Mouse (Mus musculus): Measurements from ENCODE around the gene Ppp1r9a. TPM values are rescaled to one million over a fixed set of nuclear protein-coding genes. Genes with fewer than 3 reads are reported as not detected.

The Ppp1r9a gene
- polyA plus RNA-seq, 1 experiment from 2014 or later, result 19.0 TPM

DNA sequence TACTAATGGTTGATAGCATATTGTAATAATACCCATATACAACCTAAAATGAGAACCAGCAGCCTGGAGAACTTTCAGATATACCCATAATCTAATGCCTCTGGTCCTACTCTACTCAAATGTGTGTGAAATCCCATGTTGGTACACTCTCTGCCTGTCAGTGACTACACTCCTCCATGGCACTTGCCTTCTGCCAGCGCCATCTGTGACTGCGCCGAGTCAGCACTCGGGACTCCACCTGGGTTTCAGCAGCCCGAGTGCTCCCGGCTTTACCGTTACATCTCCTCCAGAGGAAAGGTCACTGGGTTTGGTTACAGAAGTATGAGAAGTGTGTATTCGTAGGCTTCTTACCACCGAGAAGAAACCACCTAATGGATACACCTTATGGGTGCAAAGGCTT lies 89.6 kb downstream of the Ppp1r9a start:
- Histone ChIP-seq H3K9ac (no peak overlapping the region), H3K4me2 (no peak overlapping the region), H3K4me1 (peaks cover 28% of the 10 kb centered on the region), H3K9me3 (replicated peaks) (no peaks in the 10 kb centered on the region), H3K4me3 (replicated peaks) (no peak overlapping the region), H3K36me3 (no peaks in the 10 kb centered on the region), H3K27me3 (no peaks in the 10 kb centered on the region), H3K27ac (no peak overlapping the region)
- WGBS, result 93% methylated on average over 9 of the region's 9 CpGs
- no peak for ATAC-seq (replicated peaks; ENCODE audit: low FRiP score)

DNA sequence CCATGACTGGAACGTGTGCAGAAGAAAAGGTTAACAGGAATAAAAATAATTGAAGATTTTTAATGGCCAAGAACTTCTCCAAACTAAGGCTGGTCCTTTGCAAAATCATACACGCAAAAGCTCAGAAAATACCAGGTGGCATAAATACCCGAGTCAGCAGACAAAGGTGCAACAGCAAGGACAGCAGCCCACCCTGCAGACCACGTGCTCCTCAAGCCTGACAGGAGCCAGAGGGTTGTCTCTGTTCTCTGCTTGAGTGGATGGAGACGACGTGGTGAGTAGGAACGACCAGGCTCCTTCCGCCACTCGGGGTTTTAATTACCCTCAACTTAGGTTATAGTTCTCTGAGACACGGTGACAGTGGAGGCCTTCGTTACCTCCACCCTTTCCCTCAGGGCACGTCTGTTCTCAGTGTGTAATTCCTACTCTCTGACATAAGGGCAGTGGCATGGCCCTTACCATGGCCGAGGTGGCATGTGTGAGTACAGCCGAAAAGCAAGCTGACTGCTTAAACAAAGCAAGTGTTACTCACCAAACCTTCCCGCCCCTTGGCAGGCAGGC lies 91.0 kb downstream of the Ppp1r9a start:
- peak overlapping the region; percentile 19 for H3K4me2 ChIP-seq
- no peak overlapping the region for H3K9ac ChIP-seq
- no peaks in the 10 kb centered on the region for H3K27me3 ChIP-seq
- no peak overlapping the region; the same call in 1 of the 2 replicates for H3K27ac ChIP-seq
- ATAC-seq (replicated peaks; ENCODE audit: low FRiP score), result peak; percentile 47; the same call in 1 of the 2 replicates
- H3K9me3 ChIP-seq (replicated peaks), result no peaks in the 10 kb centered on the region
- no peak overlapping the region for H3K4me3 ChIP-seq (replicated peaks)
- H3K4me1 ChIP-seq, result peaks cover 22% of the 10 kb centered on the region
- H3K36me3 ChIP-seq, result no peaks in the 10 kb centered on the region
- WGBS, result 38% methylated on average over 15 of the region's 15 CpGs

DNA sequence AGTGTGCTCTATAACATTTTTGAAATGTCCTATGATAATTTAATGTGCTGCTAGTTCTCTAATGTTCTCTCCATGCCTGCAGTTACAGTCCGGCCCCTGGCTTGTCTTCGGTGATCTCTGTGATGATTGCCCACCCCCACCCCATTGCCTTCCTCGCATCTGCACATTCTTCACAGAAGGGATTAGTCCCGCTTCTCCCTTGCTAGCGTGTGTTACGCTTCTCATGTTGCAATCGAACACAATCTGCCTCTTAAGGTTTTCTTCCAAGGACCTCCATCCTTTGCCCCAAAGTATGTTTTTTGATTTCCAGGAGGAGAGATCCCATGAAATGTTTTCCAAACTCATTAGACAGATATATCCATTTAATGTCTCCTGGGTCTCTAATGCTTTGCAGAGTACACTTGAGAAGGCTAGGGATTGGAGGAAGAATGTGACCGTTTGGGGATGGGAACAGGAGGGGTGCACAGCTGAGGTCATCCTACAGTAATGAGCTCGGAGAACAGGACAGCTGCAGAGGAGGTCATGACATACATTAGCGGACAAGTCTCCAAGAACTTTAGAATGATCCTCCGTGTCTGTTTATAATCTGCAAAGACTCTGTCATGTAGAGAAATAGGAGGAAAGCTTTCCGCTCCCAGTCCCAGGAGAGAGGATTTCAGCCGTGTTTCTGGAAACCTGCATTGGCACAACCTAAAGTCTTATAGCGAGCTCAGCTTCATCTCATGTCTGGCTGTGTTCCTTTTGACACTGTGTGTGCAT lies 91.6 kb downstream of the Ppp1r9a start:
- ATAC-seq (replicated peaks; ENCODE audit: low FRiP score), result peak; percentile 59
- no peak overlapping the region for H3K9ac ChIP-seq
- no peaks in the 10 kb centered on the region for H3K36me3 ChIP-seq
- H3K4me2 ChIP-seq, result peak overlapping the region; percentile 19
- no peaks in the 10 kb centered on the region for H3K9me3 ChIP-seq (replicated peaks)
- H3K4me3 ChIP-seq (replicated peaks), result no peak overlapping the region
- no peak overlapping the region; the same call in 1 of the 2 replicates for H3K27ac ChIP-seq
- H3K27me3 ChIP-seq, result no peaks in the 10 kb centered on the region
- peaks cover 22% of the 10 kb centered on the region for H3K4me1 ChIP-seq
- 29% methylated on average over 14 of the region's 14 CpGs for WGBS

DNA sequence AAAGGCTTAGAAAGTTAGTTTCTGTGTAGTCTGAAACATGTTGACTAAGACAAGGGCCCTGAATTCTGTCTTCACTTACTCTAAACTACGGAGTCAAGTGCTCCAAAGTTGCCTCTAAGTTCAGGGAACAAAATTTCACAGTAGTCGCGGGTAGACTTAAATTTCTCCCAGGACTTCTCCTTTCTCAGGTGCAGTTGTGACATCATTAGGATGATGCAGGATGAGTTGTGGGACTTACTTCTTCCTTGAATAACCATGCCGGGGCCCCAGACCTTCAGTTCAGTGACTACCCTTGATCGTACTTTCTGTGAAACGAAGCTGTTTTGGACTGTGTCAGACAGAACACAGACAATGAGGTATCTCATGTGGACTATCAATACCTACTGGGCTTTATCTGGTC lies 94.9 kb downstream of the Ppp1r9a start:
- Histone ChIP-seq H3K9me3 (replicated peaks) (no peaks in the 10 kb centered on the region), H3K27me3 (no peaks in the 10 kb centered on the region), H3K36me3 (no peaks in the 10 kb centered on the region), H3K4me3 (replicated peaks) (no peak overlapping the region), H3K9ac (no peak overlapping the region), H3K4me2 (no peak overlapping the region), H3K27ac (no peak overlapping the region), H3K4me1 (peaks cover 25% of the 10 kb centered on the region)
- no peak for ATAC-seq (replicated peaks; ENCODE audit: low FRiP score)
- 94% methylated on average over 6 of the region's 6 CpGs for WGBS

DNA sequence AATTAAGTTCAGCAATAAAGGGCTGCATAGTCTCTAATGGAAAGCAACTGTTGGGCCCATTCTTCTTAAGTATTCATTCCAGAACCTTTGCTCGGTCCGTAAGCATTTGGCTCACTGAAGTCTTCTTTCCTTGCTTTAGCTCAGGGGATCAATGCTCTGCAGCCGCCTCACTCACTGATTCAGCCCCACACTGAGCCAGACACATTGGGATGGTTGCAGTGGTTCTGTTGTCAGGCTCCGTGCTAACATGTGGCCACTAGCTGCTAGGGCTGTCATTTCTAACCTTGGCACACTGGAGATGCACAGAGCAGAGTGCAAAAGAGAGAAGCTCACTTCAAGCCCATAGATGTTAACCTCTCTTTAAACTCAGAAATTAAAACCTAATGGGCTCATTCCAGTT lies 96.2 kb downstream of the Ppp1r9a start:
- no peak overlapping the region for H3K9ac ChIP-seq
- H3K36me3 ChIP-seq, result no peaks in the 10 kb centered on the region
- ATAC-seq (replicated peaks; ENCODE audit: low FRiP score), result no peak
- peaks cover 20% of the 10 kb centered on the region for H3K4me1 ChIP-seq
- no peak overlapping the region for H3K4me2 ChIP-seq
- H3K27ac ChIP-seq, result no peak overlapping the region
- H3K9me3 ChIP-seq (replicated peaks), result no peaks in the 10 kb centered on the region
- H3K4me3 ChIP-seq (replicated peaks), result no peak overlapping the region
- no peaks in the 10 kb centered on the region for H3K27me3 ChIP-seq
- 65% methylated on average over 4 of the region's 4 CpGs for WGBS

DNA sequence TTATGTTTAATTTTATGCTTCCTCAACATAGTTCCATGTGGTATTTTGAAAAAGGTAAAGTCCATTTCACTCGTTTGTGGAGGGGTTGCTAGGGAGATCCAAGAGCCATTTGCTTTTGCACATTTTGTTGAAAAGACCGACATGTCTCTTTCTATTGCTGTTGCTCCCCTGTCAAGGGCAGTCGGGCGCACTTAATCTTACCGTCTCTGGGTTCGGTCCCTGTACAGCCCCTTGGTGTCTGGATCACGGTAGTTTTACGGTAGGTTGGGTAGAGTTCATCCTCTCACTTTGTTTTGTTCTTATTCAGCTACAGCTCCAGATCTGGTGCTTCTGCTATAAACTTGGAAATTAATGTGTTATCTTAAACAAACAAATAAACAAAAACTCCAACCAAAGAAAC lies 98.1 kb downstream of the Ppp1r9a start:
- H3K4me3 ChIP-seq (replicated peaks), result no peak overlapping the region
- peaks cover 12% of the 10 kb centered on the region for H3K4me1 ChIP-seq
- H3K36me3 ChIP-seq, result no peaks in the 10 kb centered on the region
- H3K27me3 ChIP-seq, result no peaks in the 10 kb centered on the region
- no peak overlapping the region for H3K4me2 ChIP-seq
- H3K9ac ChIP-seq, result no peak overlapping the region
- H3K9me3 ChIP-seq (replicated peaks), result no peaks in the 10 kb centered on the region
- WGBS, result 57% methylated on average over 8 of the region's 8 CpGs
- ATAC-seq (replicated peaks; ENCODE audit: low FRiP score), result no peak
- no peak overlapping the region for H3K27ac ChIP-seq

DNA sequence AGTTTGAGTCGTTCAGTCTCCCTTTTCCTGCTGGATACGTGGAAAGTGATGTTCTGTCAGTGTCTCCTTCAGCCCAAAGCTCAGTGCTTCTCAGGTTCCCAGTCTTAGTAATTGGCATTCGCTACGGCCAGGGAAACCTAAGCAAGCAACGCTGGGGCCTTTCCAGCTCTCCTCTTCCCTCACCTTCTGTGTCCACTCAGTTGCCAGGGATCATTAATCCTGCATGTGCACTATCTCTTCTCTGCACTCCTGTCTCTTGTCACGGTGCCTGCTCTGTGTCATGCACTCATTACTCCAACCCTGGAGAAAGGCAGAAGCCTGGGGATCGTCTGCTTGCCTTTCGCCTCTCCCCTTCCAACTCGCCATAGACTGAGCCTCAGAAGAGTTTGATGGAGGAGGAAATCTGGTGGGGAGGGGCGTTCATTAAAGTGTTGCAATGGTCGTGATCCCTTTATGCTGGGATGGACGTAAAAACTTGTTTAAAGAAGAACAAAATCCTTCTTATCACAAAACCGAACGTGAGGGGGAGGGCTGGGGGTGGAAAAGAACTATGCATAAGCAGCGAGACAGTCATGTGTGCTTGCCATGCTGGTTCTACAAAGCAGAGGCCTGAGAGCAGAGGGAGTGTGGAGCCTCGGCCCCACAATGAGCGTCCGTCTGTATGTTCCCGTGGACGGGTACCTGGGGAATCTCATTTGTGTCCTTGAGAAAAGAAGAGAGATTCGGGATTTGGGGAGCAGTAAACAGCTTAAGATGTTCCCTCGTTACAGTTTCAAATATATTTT lies 103.0 kb downstream of the Ppp1r9a start:
- H3K36me3 ChIP-seq, result no peaks in the 10 kb centered on the region
- no peak overlapping the region for H3K4me3 ChIP-seq (replicated peaks)
- H3K27me3 ChIP-seq, result no peaks in the 10 kb centered on the region
- peak overlapping the region; percentile 24 for H3K27ac ChIP-seq
- no peaks in the 10 kb centered on the region for H3K9me3 ChIP-seq (replicated peaks)
- peaks cover 35% of the 10 kb centered on the region for H3K4me1 ChIP-seq
- peak; percentile 95 for ATAC-seq (replicated peaks; ENCODE audit: low FRiP score)
- H3K9ac ChIP-seq, result no peak overlapping the region
- peak overlapping the region; percentile 20 for H3K4me2 ChIP-seq
- 35% methylated on average over 22 of the region's 22 CpGs for WGBS

DNA sequence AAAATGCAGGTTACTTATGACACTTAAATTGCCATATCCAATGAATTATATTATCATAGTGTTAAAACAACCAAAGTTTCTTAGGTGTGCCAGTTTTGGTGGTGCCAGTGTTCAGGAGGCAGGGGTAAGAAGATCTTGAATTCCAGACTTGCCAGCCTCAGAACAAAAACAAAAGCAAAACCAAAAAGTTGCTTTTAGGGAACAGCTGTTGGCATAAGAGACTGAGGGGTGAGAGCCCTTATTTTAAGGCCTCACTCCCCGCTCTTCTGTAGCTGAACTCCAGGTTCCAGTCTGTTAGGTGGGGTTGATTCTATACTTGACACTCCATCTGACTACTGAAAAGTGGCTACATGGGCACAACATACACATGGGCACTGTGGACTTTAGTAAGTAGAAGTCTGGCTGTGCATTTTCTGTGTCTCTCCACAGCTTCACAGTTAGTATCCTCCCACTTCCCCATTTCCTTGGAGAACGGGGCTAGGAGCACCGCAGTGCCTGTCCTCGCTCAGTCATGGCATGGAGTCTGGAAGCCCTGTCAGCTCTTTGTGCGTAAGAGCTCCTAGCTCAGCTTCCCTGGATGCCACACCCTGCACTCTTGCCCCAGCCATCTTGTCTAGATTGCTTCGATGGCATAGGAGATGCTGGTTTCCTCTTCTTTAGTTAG lies 103.7 kb downstream of the Ppp1r9a start:
- Histone ChIP-seq H3K4me3 (replicated peaks) (no peak overlapping the region), H3K9ac (no peak overlapping the region), H3K4me2 (no peak overlapping the region), H3K27ac (no peak overlapping the region), H3K27me3 (no peaks in the 10 kb centered on the region), H3K9me3 (replicated peaks) (no peaks in the 10 kb centered on the region), H3K4me1 (peaks cover 39% of the 10 kb centered on the region), H3K36me3 (no peaks in the 10 kb centered on the region)
- no peak for ATAC-seq (replicated peaks; ENCODE audit: low FRiP score)
- 76% methylated on average over 6 of the region's 6 CpGs for WGBS

DNA sequence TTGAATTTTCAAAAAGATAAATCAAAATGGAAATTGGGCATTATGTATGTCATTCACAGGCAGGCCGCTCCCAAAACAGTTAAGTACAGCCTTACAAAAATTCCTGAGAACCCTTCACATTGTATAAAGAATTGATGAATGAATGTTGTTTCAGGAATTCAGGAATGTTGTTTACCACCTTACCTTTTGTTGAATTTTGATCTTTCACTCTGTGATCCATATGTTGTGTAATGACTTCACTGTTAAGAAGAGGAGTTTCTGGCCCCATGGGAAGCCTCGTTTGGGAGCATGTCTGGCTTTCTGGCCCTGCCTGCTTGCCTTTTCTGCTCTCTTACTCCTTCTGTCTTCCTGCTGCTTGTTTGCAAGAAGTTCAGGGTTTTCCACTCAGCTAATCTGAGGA lies 105.4 kb downstream of the Ppp1r9a start:
- no peaks in the 10 kb centered on the region for H3K27me3 ChIP-seq
- WGBS, result 63% methylated on average over 2 of the region's 2 CpGs
- no peak overlapping the region for H3K4me3 ChIP-seq (replicated peaks)
- no peaks in the 10 kb centered on the region for H3K36me3 ChIP-seq
- no peak overlapping the region for H3K9ac ChIP-seq
- no peak overlapping the region for H3K4me2 ChIP-seq
- no peak for ATAC-seq (replicated peaks; ENCODE audit: low FRiP score)
- no peaks in the 10 kb centered on the region for H3K9me3 ChIP-seq (replicated peaks)
- no peak overlapping the region for H3K27ac ChIP-seq
- peaks cover 39% of the 10 kb centered on the region for H3K4me1 ChIP-seq

DNA sequence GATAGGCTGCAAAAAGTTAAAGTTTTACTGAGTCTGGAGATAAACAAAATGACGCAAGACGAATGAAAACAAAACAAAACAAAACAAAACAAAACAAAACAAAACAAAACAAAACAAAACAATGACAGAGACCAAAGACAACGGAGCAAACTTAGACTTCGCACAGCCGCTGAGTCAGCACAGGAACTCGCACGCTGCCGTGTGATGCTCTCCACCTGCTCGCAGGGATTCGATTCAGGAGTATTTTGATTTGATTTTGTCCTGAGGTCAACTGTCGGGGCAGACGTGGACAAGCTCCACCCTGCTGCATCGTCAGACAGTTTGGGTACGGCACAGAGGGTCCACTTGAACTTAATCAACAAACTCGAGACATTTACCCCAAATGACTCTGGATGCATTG lies 105.9 kb downstream of the Ppp1r9a start:
- no peak overlapping the region for H3K4me3 ChIP-seq (replicated peaks)
- no peaks in the 10 kb centered on the region for H3K27me3 ChIP-seq
- peaks cover 42% of the 10 kb centered on the region for H3K4me1 ChIP-seq
- H3K9me3 ChIP-seq (replicated peaks), result no peaks in the 10 kb centered on the region
- WGBS, result 47% methylated on average over 15 of the region's 15 CpGs
- no peak for ATAC-seq (replicated peaks; ENCODE audit: low FRiP score)
- H3K27ac ChIP-seq, result no peak overlapping the region
- peak overlapping the region; percentile 33; the same call in 1 of the 2 replicates for H3K4me2 ChIP-seq
- no peaks in the 10 kb centered on the region for H3K36me3 ChIP-seq
- no peak overlapping the region for H3K9ac ChIP-seq

DNA sequence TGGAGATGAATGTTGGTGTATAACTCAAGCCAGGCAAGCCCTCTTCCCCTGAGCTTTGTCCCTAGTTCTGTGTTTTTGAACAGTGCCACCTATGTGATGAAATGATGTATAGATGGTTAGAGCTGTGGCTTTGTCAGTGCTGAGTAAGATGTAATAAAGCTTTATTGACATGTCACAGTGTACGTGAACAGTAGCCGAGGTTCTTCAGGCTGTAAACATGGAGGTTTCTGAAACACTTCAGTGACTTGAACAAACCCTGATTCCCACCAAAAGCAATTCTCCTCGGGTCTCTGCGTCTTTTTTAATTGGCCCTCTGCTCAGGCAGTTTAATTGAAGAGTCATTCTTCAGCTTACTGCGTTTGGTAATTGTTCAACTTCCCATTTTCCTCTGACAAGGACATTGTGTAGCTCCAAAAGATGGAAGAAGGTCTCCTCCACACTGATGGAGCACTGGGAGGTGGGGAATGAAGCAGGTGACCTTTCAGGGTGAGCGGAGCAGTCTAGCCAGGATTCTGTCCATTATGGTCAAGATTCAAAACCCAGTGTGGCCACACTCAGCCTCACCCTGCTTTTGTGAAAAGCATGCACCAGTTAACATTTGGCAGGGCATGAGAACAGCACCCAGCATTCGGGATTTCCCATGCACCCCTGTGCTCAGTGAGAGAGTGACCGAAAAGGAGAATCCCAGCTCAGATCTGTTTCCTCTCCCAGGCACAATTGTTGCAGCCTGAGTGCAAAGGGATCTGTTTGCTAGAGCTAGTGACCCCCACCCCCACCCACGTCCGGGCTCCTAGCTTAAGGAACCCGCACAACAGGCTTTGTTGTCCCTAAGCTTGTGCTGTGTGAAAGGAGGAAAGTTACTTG lies 108.1 kb downstream of the Ppp1r9a start:
- Histone ChIP-seq H3K4me3 (replicated peaks) (no peak overlapping the region), H3K9me3 (replicated peaks) (no peaks in the 10 kb centered on the region), H3K9ac (no peak overlapping the region), H3K4me2 (no peak overlapping the region), H3K36me3 (no peaks in the 10 kb centered on the region), H3K27me3 (no peaks in the 10 kb centered on the region), H3K27ac (peak overlapping the region; percentile 63), H3K4me1 (peaks cover 45% of the 10 kb centered on the region)
- peak; percentile 68 for ATAC-seq (replicated peaks; ENCODE audit: low FRiP score)
- WGBS, result 38% methylated on average over 11 of the region's 11 CpGs
